Mouse (Mus musculus) CH12.LX (cell line): ENCODE measurements around the gene Prr5.

ENCODE experiments used
- BHLHE40 ChIP-seq: IDR thresholded peaks from 2 replicates; pipeline ENCODE4 v1.6.1; 2011; ENCODE audit warnings: mild to moderate bottlenecking, low read depth, low read length, improper control_type of control experiment
- CHD2 ChIP-seq: IDR thresholded peaks from 2 replicates; pipeline ENCODE4 v1.6.1; 2011; ENCODE audit warnings: low read length, improper control_type of control experiment
- CTCF ChIP-seq, 2 experiments: IDR thresholded peaks in 1 of 2; conservative IDR thresholded peaks in 1 of 2; 2 replicates each; pipeline ENCODE4 v1.5.1; 2011 to 2012; ENCODE audit warnings: low read depth in 2 of 2, low read length in 2 of 2, improper control_type of control experiment in 1 of 2, inconsistent platforms in 1 of 2, mild to moderate bottlenecking in 1 of 2, moderate library complexity in 1 of 2
- ELF1 ChIP-seq: IDR thresholded peaks from 2 replicates; pipeline ENCODE4 v1.6.1; 2014; ENCODE audit warnings: low read depth, mild to moderate bottlenecking, inconsistent platforms, low read length, improper control_type of control experiment
- HCFC1 ChIP-seq: IDR thresholded peaks from 2 replicates; pipeline ENCODE4 v1.6.1; 2012; ENCODE audit warnings: low read depth, mild to moderate bottlenecking, inconsistent platforms, low read length, improper control_type of control experiment
- MAFK ChIP-seq: IDR thresholded peaks from 2 replicates; pipeline ENCODE4 v1.6.1; 2011; ENCODE audit warnings: low read length, improper control_type of control experiment; ENCODE audit not compliant: insufficient replicate concordance
- MEF2A ChIP-seq: IDR thresholded peaks from 2 replicates; pipeline ENCODE4 v1.6.1; 2014; ENCODE audit warnings: low read depth, mild to moderate bottlenecking, inconsistent platforms, low read length, improper control_type of control experiment, borderline replicate concordance
- POLR2A ChIP-seq: IDR thresholded peaks from 2 replicates; pipeline ENCODE4 v1.6.1; 2011; ENCODE audit warnings: low read depth, mild to moderate bottlenecking, improper control_type of control experiment, low read length
- TCF12 ChIP-seq: IDR thresholded peaks from 2 replicates; pipeline ENCODE4 v1.6.1; 2014; ENCODE audit warnings: low read depth, mild to moderate bottlenecking, inconsistent platforms, low read length, improper control_type of control experiment
- USF1 ChIP-seq: IDR thresholded peaks from 2 replicates; pipeline ENCODE4 v1.6.1; 2014; ENCODE audit warnings: low read depth, mild to moderate bottlenecking, inconsistent platforms, low read length, improper control_type of control experiment
- ZNF384 ChIP-seq: IDR thresholded peaks from 2 replicates; pipeline ENCODE4 v1.6.1; 2012; ENCODE audit warnings: low read depth, low read length, improper control_type of control experiment, inconsistent platforms

DNA sequence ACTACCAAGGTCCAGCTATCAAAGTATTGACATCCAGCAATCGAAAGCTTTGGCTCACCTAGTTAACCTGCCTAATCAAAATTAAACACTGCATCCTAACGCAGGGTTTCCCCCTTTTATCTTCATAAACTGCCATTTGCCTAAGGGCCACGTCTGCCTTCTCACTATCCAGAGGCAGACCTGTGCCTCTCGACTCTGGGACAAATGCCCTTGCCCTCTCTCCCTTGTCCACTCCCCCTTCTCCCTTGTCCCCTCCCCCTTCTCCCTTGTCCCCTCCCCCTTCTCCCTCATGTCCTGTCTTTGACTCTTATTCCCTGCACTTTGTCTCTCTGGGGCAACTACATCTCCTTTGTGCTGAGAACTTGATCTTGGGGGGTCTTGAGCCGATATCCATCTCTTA is 28.3 kb upstream of the Prr5 start:
- TF ChIP-seq ZNF384 (no peak), CTCF (conservative IDR thresholded peaks at IDR 0.05 in 1 of 2, IDR thresholded peaks at IDR 0.05 in 1 of 2; ENCODE audit: low read depth in 2 of 2, low read length in 2 of 2) (no peak), MEF2A (no peak), HCFC1 (no peak), MAFK (no peak), TCF12 (no peak), BHLHE40 (no peak), POLR2A (no peak), ELF1 (no peak), USF1 (no peak), CHD2 (no peak)
